In genomic region chr2:26957488-26957859, GRCm38 (mm10) we compare ENCODE assay signal across 25 mouse cellular contexts. TPM values are rescaled to one million over a fixed set of nuclear protein-coding genes. Genes with fewer than 3 reads are reported as not detected.
A peak's percentile ranks its signal among the peaks of the same experiment; 100 is the strongest.
DNase-seq lines count a peak whose midpoint lies in the region; ATAC-seq and TF ChIP-seq lines count a peak whose summit lies in the region.
"Had no signal": no experiment of that assay in that cellular context is flagged by ENCODE, and none has a peak within 500 bp of the region (broad histone marks: within the 10 kb centered on the region; RNA-seq: fewer than 3 reads in every experiment).

No protein-coding gene starts in this region.

- TF ChIP-seq EP300 in liver, postnatal 0 days (IDR thresholded peaks at IDR 0.05; ENCODE audit: low read depth) = no peak

- TF ChIP-seq CTCF in kidney, adult 2 months (conservative IDR thresholded peaks at IDR 0.05; ENCODE audit: insufficient read depth, insufficient read length, low read depth, low read length) = no peak
- no peak for TF ChIP-seq CTCF in liver, adult 2 months (IDR thresholded peaks at IDR 0.05; ENCODE audit: low read depth, low read length)
- no peak for TF ChIP-seq CTCF in liver, postnatal 0 days (IDR thresholded peaks at IDR 0.05; ENCODE audit: low read depth)

- H3K27me3 ChIP-seq in kidney, adult 2 months (replicated peaks; ENCODE audit: control insufficient read depth, insufficient read depth, low read length) = no peaks in the 10 kb centered on the region
- no peaks in the 10 kb centered on the region for H3K27me3 ChIP-seq in kidney, embryonic 16.5 days (ENCODE audit: insufficient read depth, low read length)
- H3K27me3 ChIP-seq in liver, adult 2 months (ENCODE audit: control insufficient read depth, insufficient read depth, low read length) = no peaks in the 10 kb centered on the region
- no peaks in the 10 kb centered on the region for H3K27me3 ChIP-seq in liver, embryonic 13.5 days
- no peaks in the 10 kb centered on the region for H3K27me3 ChIP-seq in liver, postnatal 0 days (ENCODE audit: insufficient read depth, low read length)
- H3K27me3 ChIP-seq: forebrain, embryonic 13.5 days; heart, embryonic 12.5 days had no signal

- H3K4me2 ChIP-seq in kidney, embryonic 16.5 days (replicated peaks; ENCODE audit: low read depth, low read length) = no peak overlapping the region
- no peak overlapping the region for H3K4me2 ChIP-seq in liver, embryonic 13.5 days
- no peak overlapping the region for H3K4me2 ChIP-seq in liver, postnatal 0 days (ENCODE audit: low read depth, low read length)
- H3K4me2 ChIP-seq: forebrain, embryonic 13.5 days; heart, embryonic 12.5 days had no signal

- peaks cover 5% of the 10 kb centered on the region; the same call in 1 of the 2 replicates for H3K36me3 ChIP-seq in kidney, adult 2 months (ENCODE audit: control insufficient read depth, insufficient read depth, low read length)
- peaks cover 73% of the 10 kb centered on the region for H3K36me3 ChIP-seq in kidney, embryonic 16.5 days (ENCODE audit: insufficient read depth, low read length)
- H3K36me3 ChIP-seq in liver, adult 2 months (ENCODE audit: control insufficient read depth, insufficient read depth, low read length) = peaks cover 40% of the 10 kb centered on the region
- peaks cover 93% of the 10 kb centered on the region for H3K36me3 ChIP-seq in liver, embryonic 13.5 days
- H3K36me3 ChIP-seq in liver, postnatal 0 days (replicated peaks; ENCODE audit: insufficient read depth, low read length) = peaks cover 70% of the 10 kb centered on the region

- H3K9me3 ChIP-seq in kidney, embryonic 16.5 days (ENCODE audit: low read length) = no peaks in the 10 kb centered on the region
- H3K9me3 ChIP-seq in liver, embryonic 13.5 days (replicated peaks) = no peaks in the 10 kb centered on the region
- H3K9me3 ChIP-seq in liver, postnatal 0 days (ENCODE audit: low read length) = no peaks in the 10 kb centered on the region
- H3K9me3 ChIP-seq: embryonic facial prominence, embryonic 10.5 days; forebrain, embryonic 13.5 days; heart, embryonic 12.5 days had no signal

- WGBS in kidney, adult 2 months = 64% methylated on average over 2 of the region's 2 CpGs
- WGBS in kidney, embryonic 16.5 days = 94% methylated on average over 2 of the region's 2 CpGs
- 14% methylated on average over 2 of the region's 2 CpGs for WGBS in liver, adult 2 months
- WGBS in liver, embryonic 13.5 days (ENCODE audit: insufficient replicate concordance) = 80% methylated on average over 2 of the region's 2 CpGs
- WGBS in liver, postnatal 0 days (ENCODE audit: insufficient replicate concordance) = 61% methylated on average over 2 of the region's 2 CpGs

- H3K27ac ChIP-seq in kidney, adult 2 months (ENCODE audit: insufficient read depth, low read depth, low read length) = no peak overlapping the region
- H3K27ac ChIP-seq in kidney, embryonic 16.5 days (ENCODE audit: low read length) = no peak overlapping the region
- H3K27ac ChIP-seq in liver, adult 2 months (replicated peaks; ENCODE audit: insufficient read depth, low read depth, low read length) = peak overlapping the region; percentile 94
- peak overlapping the region; percentile 53 for H3K27ac ChIP-seq in liver, embryonic 13.5 days
- H3K27ac ChIP-seq in liver, postnatal 0 days (ENCODE audit: low read depth) = peak overlapping the region; percentile 66
- H3K27ac ChIP-seq: embryonic facial prominence, embryonic 10.5 days; forebrain, embryonic 13.5 days; gastrocnemius, adult 2 months had no signal

- no peak overlapping the region for H3K9ac ChIP-seq in kidney, embryonic 16.5 days (replicated peaks; ENCODE audit: low read length)
- H3K9ac ChIP-seq in liver, adult 2 months (ENCODE audit: low read depth, low read length) = no peak overlapping the region
- no peak overlapping the region for H3K9ac ChIP-seq in liver, embryonic 13.5 days
- H3K9ac ChIP-seq in liver, postnatal 0 days (replicated peaks) = no peak overlapping the region
- H3K9ac ChIP-seq: forebrain, embryonic 13.5 days; heart, embryonic 12.5 days had no signal

- ATAC-seq in kidney, embryonic 16.5 days (ENCODE audit: low FRiP score, low TSS enrichment) = no peak
- no peak; the same call in 1 of the 2 replicates for ATAC-seq in liver, embryonic 13.5 days (ENCODE audit: low read depth)
- ATAC-seq in liver, postnatal 0 days = peak; percentile 67
- ATAC-seq: forebrain, embryonic 13.5 days had no signal

- peak; percentile 45 for DNase-seq in kidney, adult 2 months
- DNase-seq in liver, adult 2 months (ENCODE audit: extremely low read depth, low read depth, low spot score) = peak; percentile 91
- DNase-seq in liver = no peak
- no peak for DNase-seq in liver, embryonic 13.5 days
- DNase-seq in liver, postnatal 0 days = no peak
- no peak for DNase-seq in spleen, adult 12 weeks (ENCODE audit: low spot score)
- DNase-seq in heart, postnatal 14 days = no peak
- DNase-seq: adrenal gland, postnatal 10 days; cerebellum, adult 11 months; cerebellum, adult 9-11 months; cerebellum, postnatal 36 days; gastrocnemius, adult 2 months; gastrocnemius, postnatal 25 days; heart, postnatal 36 days had no signal

- intact Hi-C loops in heart, postnatal 14 days (cut with DNase I) = no loop called here

- no peak for TF ChIP-seq POLR2A in kidney, adult 2 months (IDR thresholded peaks at IDR 0.05; ENCODE audit: low read depth, low read length)
- no peak for TF ChIP-seq POLR2A in liver, adult 2 months (IDR thresholded peaks at IDR 0.05; ENCODE audit: extremely low read depth, insufficient read depth, low read length)

- no peaks in the 10 kb centered on the region for H3K79me2 ChIP-seq in liver, adult 2 months (ENCODE audit: control insufficient read depth, insufficient read depth, low read length)

- H3K4me3 ChIP-seq in kidney, adult 2 months (ENCODE audit: insufficient read depth, low read depth, low read length) = no peak overlapping the region
- no peak overlapping the region for H3K4me3 ChIP-seq in kidney, embryonic 16.5 days (ENCODE audit: low read length)
- H3K4me3 ChIP-seq in liver, adult 2 months (ENCODE audit: insufficient read depth, low read depth, low read length) = no peak overlapping the region
- H3K4me3 ChIP-seq in liver, embryonic 13.5 days (replicated peaks) = no peak overlapping the region
- H3K4me3 ChIP-seq in liver, postnatal 0 days (ENCODE audit: low read depth, low read length) = no peak overlapping the region
- H3K4me3 ChIP-seq: embryonic facial prominence, embryonic 10.5 days; forebrain, embryonic 13.5 days; gastrocnemius, adult 2 months; heart, embryonic 12.5 days had no signal

- H3K4me1 ChIP-seq in kidney, adult 2 months (ENCODE audit: control insufficient read depth, insufficient read depth, low read length) = 0 out of 2 replicates have a peak, but pooled peaks cover 8% of the 10 kb centered on the region
- no peaks in the 10 kb centered on the region for H3K4me1 ChIP-seq in kidney, embryonic 16.5 days (ENCODE audit: insufficient read depth, low read length)
- peaks cover 17% of the 10 kb centered on the region for H3K4me1 ChIP-seq in liver, adult 2 months (ENCODE audit: control insufficient read depth, insufficient read depth, low read length)
- H3K4me1 ChIP-seq in liver, embryonic 13.5 days (replicated peaks) = peaks cover 22% of the 10 kb centered on the region
- peaks cover 13% of the 10 kb centered on the region for H3K4me1 ChIP-seq in liver, postnatal 0 days (ENCODE audit: insufficient read depth)

RNA-seq across cellular contexts. Expression of gene Rexo4, which starts 6.7 kb away (rescaled TPM):
- 16.0 and 19.2 TPM in 2 replicates for polyA plus RNA-seq in kidney, adult 2 months (2012; rRNA removed)
- polyA plus RNA-seq in kidney, embryonic 16.5 days (2015; fragmentation: Nextera tagmentation; extraction: Ambion mirVana) = 51.6 and 52.6 TPM in 2 replicates
- 15.2 TPM in 2 replicates for total RNA-seq in liver, adult 2 months (2014; rRNA removed)
- 8.3 and 11.8 TPM in 2 replicates for polyA plus RNA-seq in liver, adult 2 months (2012; rRNA removed)
- polyA plus RNA-seq in liver, embryonic 13.5 days (2015; fragmentation: Nextera tagmentation; extraction: Ambion mirVana) = 24.8 and 29.7 TPM in 2 replicates
- 13.7 and 14.2 TPM in 2 replicates for polyA plus RNA-seq in liver, postnatal 0 days (2015; fragmentation: Nextera tagmentation; extraction: Ambion mirVana)
- total RNA-seq in heart, postnatal 14 days (2021) = 10 to 100 TPM; 13.6 to 16.4 TPM

RNA-seq across cellular contexts. Expression of gene Adamts13, which starts 15.7 kb away (rescaled TPM):
- polyA plus RNA-seq in kidney, adult 2 months (2012; rRNA removed) = 0.77 and 0.94 TPM in 2 replicates
- polyA plus RNA-seq in kidney, embryonic 16.5 days (2015; fragmentation: Nextera tagmentation; extraction: Ambion mirVana) = not detected in 2 replicates
- 5.6 and 8.3 TPM in 2 replicates for total RNA-seq in liver, adult 2 months (2014; rRNA removed)
- polyA plus RNA-seq in liver, adult 2 months (2012; rRNA removed) = 5.8 and 11.2 TPM in 2 replicates
- 1.0 and 1.2 TPM in 2 replicates for polyA plus RNA-seq in liver, embryonic 13.5 days (2015; fragmentation: Nextera tagmentation; extraction: Ambion mirVana)
- polyA plus RNA-seq in liver, postnatal 0 days (2015; fragmentation: Nextera tagmentation; extraction: Ambion mirVana) = 1.7 and 1.9 TPM in 2 replicates
- not detected for total RNA-seq in heart, postnatal 14 days (2021)
- total RNA-seq: gastrocnemius, adult 2 months; gastrocnemius, postnatal 25 days; granulocyte monocyte progenitor cell, adult 5-6 weeks; heart, adult 8-10 months; heart, postnatal 36 days had no signal
- polyA plus RNA-seq: embryonic facial prominence, embryonic 10.5 days; embryonic facial prominence, embryonic 14.5 days; forebrain, embryonic 13.5 days; heart, embryonic 12.5 days; heart, embryonic 16.5 days; hindbrain, embryonic 11.5 days had no signal

RNA-seq across cellular contexts. Expression of gene Stkld1, which starts 23.6 kb away (rescaled TPM):
- polyA plus RNA-seq in kidney, adult 2 months (2012; rRNA removed) = 0.16 TPM in 2 replicates
- polyA plus RNA-seq in kidney, embryonic 16.5 days (2015; fragmentation: Nextera tagmentation; extraction: Ambion mirVana) = 0.07 and 0.10 TPM in 2 replicates
- 0.09 TPM in 1 of 2 replicates, not detected in the other for total RNA-seq in liver, adult 2 months (2014; rRNA removed)
- 0.06 and 0.11 TPM in 2 replicates for polyA plus RNA-seq in liver, adult 2 months (2012; rRNA removed)
- 0.08 and 0.09 TPM in 2 replicates for polyA plus RNA-seq in liver, embryonic 13.5 days (2015; fragmentation: Nextera tagmentation; extraction: Ambion mirVana)
- polyA plus RNA-seq in liver, postnatal 0 days (2015; fragmentation: Nextera tagmentation; extraction: Ambion mirVana) = 0.06 TPM in 1 of 2 replicates, not detected in the other
- total RNA-seq in heart, postnatal 14 days (2021) = under 1 TPM in 1 of 2 experiments, not detected in 1; 0.29 TPM
- total RNA-seq: gastrocnemius, adult 2 months; gastrocnemius, postnatal 25 days; heart, adult 8-10 months; heart, postnatal 36 days; MEL had no signal
- polyA plus RNA-seq: C2C12; forebrain, embryonic 13.5 days; hindbrain, embryonic 11.5 days had no signal

RNA-seq across cellular contexts. Expression of gene Surf4, which starts 23.7 kb away (rescaled TPM):
- 198 and 270 TPM in 2 replicates for polyA plus RNA-seq in kidney, adult 2 months (2012; rRNA removed)
- 240 and 248 TPM in 2 replicates for polyA plus RNA-seq in kidney, embryonic 16.5 days (2015; fragmentation: Nextera tagmentation; extraction: Ambion mirVana)
- total RNA-seq in liver, adult 2 months (2014; rRNA removed) = 135 and 193 TPM in 2 replicates
- polyA plus RNA-seq in liver, adult 2 months (2012; rRNA removed) = 318 and 322 TPM in 2 replicates
- polyA plus RNA-seq in liver, embryonic 13.5 days (2015; fragmentation: Nextera tagmentation; extraction: Ambion mirVana) = 105 and 116 TPM in 2 replicates
- polyA plus RNA-seq in liver, postnatal 0 days (2015; fragmentation: Nextera tagmentation; extraction: Ambion mirVana) = 105 and 112 TPM in 2 replicates
- 10 to 100 TPM; 84.7 to 88.7 TPM for total RNA-seq in heart, postnatal 14 days (2021)

RNA-seq across cellular contexts. Expression of gene Surf1, which starts 41.1 kb away (rescaled TPM):
- 61.0 and 85.2 TPM in 2 replicates for polyA plus RNA-seq in kidney, adult 2 months (2012; rRNA removed)
- 61.0 and 63.9 TPM in 2 replicates for polyA plus RNA-seq in kidney, embryonic 16.5 days (2015; fragmentation: Nextera tagmentation; extraction: Ambion mirVana)
- 55.5 and 60.5 TPM in 2 replicates for total RNA-seq in liver, adult 2 months (2014; rRNA removed)
- 51.7 and 57.2 TPM in 2 replicates for polyA plus RNA-seq in liver, adult 2 months (2012; rRNA removed)
- 39.7 and 43.6 TPM in 2 replicates for polyA plus RNA-seq in liver, embryonic 13.5 days (2015; fragmentation: Nextera tagmentation; extraction: Ambion mirVana)
- polyA plus RNA-seq in liver, postnatal 0 days (2015; fragmentation: Nextera tagmentation; extraction: Ambion mirVana) = 29.8 and 30.1 TPM in 2 replicates
- total RNA-seq in heart, postnatal 14 days (2021) = 10 to 100 TPM; 44.3 to 45.3 TPM

Comparison
In these comparisons a context has a peak if more than half of its experiments do, and no peak if none do; other contexts are left out.
1. DNase-seq: peak in kidney, adult 2 months (single experiment) and liver, adult 2 months (single experiment); none in liver (single experiment), liver, embryonic 13.5 days (single experiment), liver, postnatal 0 days (single experiment), spleen, adult 12 weeks (single experiment) and heart, postnatal 14 days (0 of 2).
2. H3K27ac ChIP-seq: peak in liver, adult 2 months (single experiment), liver, embryonic 13.5 days (single experiment) and liver, postnatal 0 days (single experiment); none in kidney, adult 2 months (single experiment) and kidney, embryonic 16.5 days (single experiment).